ENCODE assay signal across 11 mouse cellular contexts in genomic region chr11:108586551-108587184, GRCm38 (mm10).
A peak's percentile ranks its signal among the peaks of the same experiment; 100 is the strongest.
DNase-seq lines count a peak whose midpoint lies in the region; ATAC-seq and TF ChIP-seq lines count a peak whose summit lies in the region.
"Had no signal": no experiment of that assay in that cellular context is flagged by ENCODE, and none has a peak within 500 bp of the region (broad histone marks: within the 10 kb centered on the region; RNA-seq: fewer than 3 reads in every experiment).

No protein-coding gene starts in this region.

- WGBS in hindbrain, embryonic 10.5 days, result 30% methylated on average over 7 of the region's 7 CpGs
- WGBS in hindbrain, postnatal 0 days, result 41% methylated on average over 7 of the region's 7 CpGs
- WGBS in limb, embryonic 11.5 days, result 18% methylated on average over 7 of the region's 7 CpGs
- WGBS in heart, embryonic 11.5 days (ENCODE audit: insufficient replicate concordance), result 53% methylated on average over 7 of the region's 7 CpGs

- H3K36me3 ChIP-seq in hindbrain, embryonic 10.5 days, result no peaks in the 10 kb centered on the region
- H3K36me3 ChIP-seq in hindbrain, postnatal 0 days (ENCODE audit: insufficient read depth, low read length), result no peaks in the 10 kb centered on the region
- no peaks in the 10 kb centered on the region for H3K36me3 ChIP-seq in limb, embryonic 11.5 days (ENCODE audit: control insufficient read depth, insufficient read depth, low read length)
- H3K36me3 ChIP-seq in heart, embryonic 11.5 days (ENCODE audit: control insufficient read depth, insufficient read depth, low read length), result no peaks in the 10 kb centered on the region

- H3K4me1 ChIP-seq in hindbrain, embryonic 10.5 days (replicated peaks), result peaks cover 22% of the 10 kb centered on the region
- no peaks in the 10 kb centered on the region for H3K4me1 ChIP-seq in hindbrain, postnatal 0 days (ENCODE audit: insufficient read depth, low read length)
- H3K4me1 ChIP-seq in limb, embryonic 11.5 days (ENCODE audit: control insufficient read depth, insufficient read depth, low read length), result 0 out of 2 replicates have a peak, but pooled peaks cover 7% of the 10 kb centered on the region
- no peaks in the 10 kb centered on the region for H3K4me1 ChIP-seq in heart, embryonic 11.5 days (ENCODE audit: control insufficient read depth, insufficient read depth, low read length)

- no peak for ATAC-seq in hindbrain, postnatal 0 days
- no peak for ATAC-seq in limb, embryonic 11.5 days (ENCODE audit: insufficient number of reproducible peaks, low FRiP score, low TSS enrichment, low read depth)
- ATAC-seq in heart, embryonic 11.5 days (replicated peaks; ENCODE audit: insufficient number of reproducible peaks, low FRiP score, low TSS enrichment), result no peak
- ATAC-seq: Patski had no signal

- TF ChIP-seq CTCF in hindbrain, postnatal 0 days (IDR thresholded peaks at IDR 0.05; ENCODE audit: low read depth), result no peak

- no peak overlapping the region for H3K9ac ChIP-seq in hindbrain, postnatal 0 days (replicated peaks; ENCODE audit: low read length)
- no peak overlapping the region for H3K9ac ChIP-seq in limb, embryonic 11.5 days (ENCODE audit: low read length)
- H3K9ac ChIP-seq in heart, embryonic 11.5 days (ENCODE audit: low read depth, low read length), result no peak overlapping the region

- no peaks in the 10 kb centered on the region for H3K9me3 ChIP-seq in hindbrain, embryonic 10.5 days
- no peaks in the 10 kb centered on the region for H3K9me3 ChIP-seq in hindbrain, postnatal 0 days (ENCODE audit: low read length)
- no peaks in the 10 kb centered on the region for H3K9me3 ChIP-seq in limb, embryonic 11.5 days (ENCODE audit: control insufficient read depth, low read length)
- no peaks in the 10 kb centered on the region for H3K9me3 ChIP-seq in heart, embryonic 11.5 days (replicated peaks; ENCODE audit: control insufficient read depth, low read length)

- H3K4me3 ChIP-seq in hindbrain, embryonic 10.5 days, result no peak overlapping the region
- H3K4me3 ChIP-seq in hindbrain, postnatal 0 days (ENCODE audit: low read length), result no peak overlapping the region
- no peak overlapping the region for H3K4me3 ChIP-seq in limb, embryonic 11.5 days (ENCODE audit: low read depth, low read length)
- no peak overlapping the region for H3K4me3 ChIP-seq in heart, embryonic 11.5 days (ENCODE audit: low read depth, low read length)

- H3K4me2 ChIP-seq in hindbrain, postnatal 0 days (ENCODE audit: low read depth, low read length), result no peak overlapping the region
- no peak overlapping the region for H3K4me2 ChIP-seq in limb, embryonic 11.5 days (ENCODE audit: low read depth, severe bottlenecking)
- H3K4me2 ChIP-seq in heart, embryonic 11.5 days, result no peak overlapping the region

- H3K27me3 ChIP-seq in hindbrain, embryonic 10.5 days (ENCODE audit: insufficient read depth, poor library complexity, severe bottlenecking), result no peaks in the 10 kb centered on the region
- no peaks in the 10 kb centered on the region for H3K27me3 ChIP-seq in hindbrain, postnatal 0 days (ENCODE audit: insufficient read depth, low read length)
- H3K27me3 ChIP-seq in limb, embryonic 11.5 days (ENCODE audit: control insufficient read depth, insufficient read depth, low read length), result no peaks in the 10 kb centered on the region
- H3K27me3 ChIP-seq in heart, embryonic 11.5 days (ENCODE audit: control insufficient read depth, insufficient read depth, low read length), result no peaks in the 10 kb centered on the region
- H3K27me3 ChIP-seq: Patski had no signal

- peak overlapping the region; percentile 53 for H3K27ac ChIP-seq in hindbrain, embryonic 10.5 days
- H3K27ac ChIP-seq in hindbrain, postnatal 0 days, result no peak overlapping the region
- H3K27ac ChIP-seq in limb, embryonic 11.5 days (replicated peaks; ENCODE audit: low read depth, low read length), result no peak overlapping the region; the same call in 1 of the 2 replicates
- no peak overlapping the region for H3K27ac ChIP-seq in heart, embryonic 11.5 days (ENCODE audit: low read depth, low read length)

- peak; percentile 68 for DNase-seq in hindbrain, embryonic 10.5 days (ENCODE audit: low spot score)
- DNase-seq in hindbrain, postnatal 0 days (ENCODE audit: low spot score), result no peak
- peak; percentile 29 to 40 for DNase-seq in right cerebral cortex, postnatal 10 days (ENCODE audit: low spot score in 2 of 2)
- DNase-seq in right cerebral cortex, postnatal 25 days, result no peak
- peak; percentile 51 for DNase-seq in limb, embryonic 11.5 days (ENCODE audit: low spot score)
- peak; percentile 24 for DNase-seq in yolk sac, embryonic 10.5 days (ENCODE audit: low spot score)
- DNase-seq in spleen, postnatal 36 days (ENCODE audit: low spot score in 2 of 2), result no peak
- DNase-seq: gastrocnemius, postnatal 10 days; kidney, adult 2 months had no signal

Comparison
In these comparisons a context has a peak if more than half of its experiments do, and no peak if none do; other contexts are left out.
1. DNase-seq: peak in hindbrain, embryonic 10.5 days (single experiment), right cerebral cortex, postnatal 10 days (2 of 2), limb, embryonic 11.5 days (single experiment) and yolk sac, embryonic 10.5 days (single experiment); none in hindbrain, postnatal 0 days (single experiment), right cerebral cortex, postnatal 25 days (single experiment) and spleen, postnatal 36 days (0 of 2).